Mouse (Mus musculus): Measurements from ENCODE around the gene Hoxa4. TPM values are rescaled to one million over a fixed set of nuclear protein-coding genes. Genes with fewer than 3 reads are reported as not detected.

Hoxa4 gene
- polyA plus RNA-seq, 1 experiment from 2014 or later, result 1.4 TPM

DNA sequence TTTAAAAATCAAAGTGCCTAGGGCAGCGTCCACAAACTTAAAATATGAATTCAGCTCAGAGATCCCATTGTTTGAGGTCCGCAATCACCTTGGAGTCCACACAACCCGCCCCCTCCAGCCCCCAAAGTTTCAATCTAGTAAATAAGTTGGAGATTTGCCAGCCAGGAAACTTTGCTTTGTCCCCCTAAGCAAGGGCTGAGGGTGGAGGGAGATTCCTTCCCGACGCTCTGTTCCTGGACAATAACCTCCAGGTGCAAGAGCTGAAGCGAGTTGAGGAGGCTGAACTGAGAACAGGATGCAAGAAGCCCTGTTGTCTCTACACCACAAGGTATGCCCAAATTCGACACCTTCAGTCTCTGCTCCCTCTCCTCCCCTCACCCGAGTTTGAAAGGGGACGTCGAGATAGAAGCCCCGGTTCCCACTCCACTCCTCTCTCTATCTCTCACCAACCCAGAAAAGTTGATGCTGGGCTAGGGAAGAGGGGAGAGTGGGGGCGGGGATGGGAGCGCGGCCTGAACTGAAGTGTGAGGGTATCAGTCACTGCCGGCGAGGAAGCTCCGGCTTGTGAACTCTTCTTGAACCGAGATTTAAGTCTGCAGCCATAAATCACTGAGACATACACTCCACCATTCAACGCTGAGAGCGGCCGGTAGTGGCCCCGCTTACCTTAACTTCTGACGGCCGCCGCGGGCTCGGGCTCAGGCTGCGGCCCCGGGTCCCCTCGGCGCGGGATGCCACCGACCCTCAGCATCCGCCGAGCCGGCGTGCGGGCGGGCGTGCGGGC lies 16.4 kb downstream of the Hoxa4 start:
- 1% methylated on average over 41 of the region's 41 CpGs for WGBS
- H3K4me1 ChIP-seq, result peaks cover 41% of the 10 kb centered on the region
- peaks cover 100% of the 10 kb centered on the region for H3K27me3 ChIP-seq (ENCODE audit: insufficient read depth, poor library complexity, severe bottlenecking)
- DNase-seq (ENCODE audit: low spot score), result peak; percentile 78
- H3K9me3 ChIP-seq, result no peaks in the 10 kb centered on the region
- peak overlapping the region; percentile 87 for H3K27ac ChIP-seq
- peak overlapping the region; percentile 62 for H3K4me3 ChIP-seq
- no peaks in the 10 kb centered on the region for H3K36me3 ChIP-seq

DNA sequence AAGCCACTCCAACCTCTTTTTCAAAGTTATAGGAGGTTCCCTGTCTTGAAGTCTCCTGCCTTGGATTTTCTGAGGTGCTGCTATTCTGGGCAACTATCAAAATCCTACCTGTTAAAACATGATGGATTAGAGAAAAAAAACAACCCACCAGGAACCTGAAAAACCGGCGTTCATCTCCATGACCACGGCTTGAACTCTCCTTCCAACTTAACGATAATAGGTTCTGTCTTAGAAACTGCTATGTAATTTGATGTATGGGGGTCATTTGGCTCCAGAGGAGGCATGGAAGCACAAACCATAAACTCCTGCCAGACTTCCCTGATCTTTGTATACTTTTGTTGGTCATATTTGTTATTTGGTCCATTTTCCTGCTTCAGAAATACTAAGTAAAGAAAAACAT lies 17.9 kb downstream of the Hoxa4 start:
- 2% methylated on average over 4 of the region's 4 CpGs for WGBS
- Histone ChIP-seq H3K27ac (0 out of 2 replicates have a peak overlapping the region, but pooled peaks have one; percentile 32), H3K9me3 (no peaks in the 10 kb centered on the region), H3K36me3 (no peaks in the 10 kb centered on the region), H3K4me3 (peak overlapping the region; percentile 62), H3K27me3 (ENCODE audit: insufficient read depth, poor library complexity, severe bottlenecking) (peaks cover 99% of the 10 kb centered on the region), H3K4me1 (peaks cover 49% of the 10 kb centered on the region)
- DNase-seq (ENCODE audit: low spot score), result no peak

DNA sequence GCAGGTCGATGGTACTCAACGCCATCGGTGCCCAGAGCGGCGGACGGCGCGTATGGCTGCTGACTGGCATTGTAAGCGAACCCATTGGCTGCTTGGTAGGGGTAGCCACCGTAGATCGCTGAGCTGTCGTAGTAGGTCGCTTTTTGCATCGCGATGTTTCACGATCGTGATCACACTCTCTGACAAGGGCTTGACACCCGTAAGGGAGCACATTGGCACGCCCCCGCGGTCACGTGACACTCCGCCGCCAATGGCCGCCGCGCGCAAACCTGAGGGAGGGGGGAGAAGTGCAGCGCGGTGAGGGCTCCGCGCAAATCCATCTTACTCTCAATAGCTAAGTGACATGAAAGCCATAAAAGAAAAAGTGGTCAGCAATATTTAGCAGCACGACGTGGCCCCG lies 19.1 kb downstream of the Hoxa4 start:
- peak overlapping the region; percentile 82 for H3K27ac ChIP-seq
- under 1% methylated on average over 35 of the region's 35 CpGs for WGBS
- H3K4me1 ChIP-seq, result peaks cover 50% of the 10 kb centered on the region
- no peaks in the 10 kb centered on the region for H3K36me3 ChIP-seq
- DNase-seq (ENCODE audit: low spot score), result peak; percentile 84
- H3K9me3 ChIP-seq, result no peaks in the 10 kb centered on the region
- H3K27me3 ChIP-seq (ENCODE audit: insufficient read depth, poor library complexity, severe bottlenecking), result peaks cover 99% of the 10 kb centered on the region
- H3K4me3 ChIP-seq, result peak overlapping the region; percentile 62

DNA sequence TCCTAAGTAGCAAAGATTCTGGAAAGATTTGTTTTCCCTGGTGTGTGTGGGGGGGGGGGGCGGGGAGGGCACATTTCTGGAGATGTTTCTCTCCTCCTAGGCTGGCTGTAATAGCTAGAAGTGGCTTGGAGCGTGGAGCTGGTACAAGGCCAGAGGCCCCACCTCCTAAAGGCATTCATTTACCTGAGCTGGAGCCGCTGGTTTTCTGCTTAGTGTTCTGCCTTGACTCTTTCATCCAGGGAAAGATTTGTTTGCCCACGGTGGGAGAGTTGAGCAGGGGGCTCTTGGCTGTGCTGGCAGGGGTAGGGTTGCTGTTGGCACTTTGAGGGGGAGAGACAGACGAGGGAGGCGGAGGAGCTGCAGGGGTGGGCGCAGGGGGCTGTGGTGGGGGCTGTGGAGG lies 19.6 kb downstream of the Hoxa4 start:
- H3K4me1 ChIP-seq, result peaks cover 47% of the 10 kb centered on the region
- H3K27ac ChIP-seq, result peak overlapping the region; percentile 82
- no peak for DNase-seq (ENCODE audit: low spot score)
- H3K4me3 ChIP-seq, result peak overlapping the region; percentile 62
- 9% methylated on average over 7 of the region's 7 CpGs for WGBS
- peaks cover 99% of the 10 kb centered on the region for H3K27me3 ChIP-seq (ENCODE audit: insufficient read depth, poor library complexity, severe bottlenecking)
- H3K36me3 ChIP-seq, result no peaks in the 10 kb centered on the region
- H3K9me3 ChIP-seq, result no peaks in the 10 kb centered on the region

DNA sequence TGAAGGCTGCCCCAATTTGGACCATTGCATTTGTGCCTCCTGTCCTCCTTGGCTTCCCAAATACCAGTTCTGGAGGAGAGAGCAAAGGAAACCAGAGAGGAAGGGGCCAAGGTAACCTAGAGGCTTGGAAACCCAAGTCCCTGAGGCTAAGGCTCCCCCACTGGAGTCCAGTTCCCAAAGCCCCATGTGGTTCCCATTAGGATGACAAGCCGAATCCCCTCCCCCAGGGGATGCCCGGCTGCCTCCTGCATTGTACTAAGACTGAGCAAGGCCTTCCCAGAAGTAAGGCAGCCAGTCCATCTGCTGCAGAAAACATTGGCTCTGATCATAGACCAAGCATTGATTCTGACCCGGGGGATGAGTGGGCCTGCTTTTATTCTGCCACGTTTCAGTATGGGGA lies 20.2 kb downstream of the Hoxa4 start:
- no peaks in the 10 kb centered on the region for H3K36me3 ChIP-seq
- no peaks in the 10 kb centered on the region for H3K9me3 ChIP-seq
- WGBS, result 8% methylated on average over 4 of the region's 4 CpGs
- no peak for DNase-seq (ENCODE audit: low spot score)
- peaks cover 47% of the 10 kb centered on the region for H3K4me1 ChIP-seq
- peak overlapping the region; percentile 82; the same call in 1 of the 2 replicates for H3K27ac ChIP-seq
- H3K27me3 ChIP-seq (ENCODE audit: insufficient read depth, poor library complexity, severe bottlenecking), result peaks cover 99% of the 10 kb centered on the region
- no peak overlapping the region for H3K4me3 ChIP-seq

DNA sequence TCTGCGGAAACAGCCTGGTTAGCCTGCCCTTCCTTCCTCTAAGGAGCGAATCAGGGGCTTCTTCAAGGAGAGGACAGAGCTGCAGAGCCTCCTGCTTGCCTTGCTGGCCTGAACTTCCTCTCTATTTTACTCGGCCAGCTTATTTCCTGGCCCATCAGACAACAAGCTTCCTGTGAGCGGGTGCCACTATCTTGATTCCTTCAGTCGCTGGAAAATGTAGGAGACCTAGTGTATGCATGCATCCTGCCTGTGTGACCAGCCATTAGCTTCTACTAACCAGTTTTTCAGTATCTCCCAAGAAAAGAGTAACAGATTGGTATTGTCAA lies 20.7 kb downstream of the Hoxa4 start:
- no peaks in the 10 kb centered on the region for H3K36me3 ChIP-seq
- H3K4me1 ChIP-seq, result peaks cover 48% of the 10 kb centered on the region
- WGBS, result 9% methylated on average over 5 of the region's 5 CpGs
- no peaks in the 10 kb centered on the region for H3K9me3 ChIP-seq
- DNase-seq (ENCODE audit: low spot score), result no peak
- H3K27ac ChIP-seq, result peak overlapping the region; percentile 82
- H3K27me3 ChIP-seq (ENCODE audit: insufficient read depth, poor library complexity, severe bottlenecking), result peaks cover 99% of the 10 kb centered on the region
- peak overlapping the region; percentile 45 for H3K4me3 ChIP-seq

DNA sequence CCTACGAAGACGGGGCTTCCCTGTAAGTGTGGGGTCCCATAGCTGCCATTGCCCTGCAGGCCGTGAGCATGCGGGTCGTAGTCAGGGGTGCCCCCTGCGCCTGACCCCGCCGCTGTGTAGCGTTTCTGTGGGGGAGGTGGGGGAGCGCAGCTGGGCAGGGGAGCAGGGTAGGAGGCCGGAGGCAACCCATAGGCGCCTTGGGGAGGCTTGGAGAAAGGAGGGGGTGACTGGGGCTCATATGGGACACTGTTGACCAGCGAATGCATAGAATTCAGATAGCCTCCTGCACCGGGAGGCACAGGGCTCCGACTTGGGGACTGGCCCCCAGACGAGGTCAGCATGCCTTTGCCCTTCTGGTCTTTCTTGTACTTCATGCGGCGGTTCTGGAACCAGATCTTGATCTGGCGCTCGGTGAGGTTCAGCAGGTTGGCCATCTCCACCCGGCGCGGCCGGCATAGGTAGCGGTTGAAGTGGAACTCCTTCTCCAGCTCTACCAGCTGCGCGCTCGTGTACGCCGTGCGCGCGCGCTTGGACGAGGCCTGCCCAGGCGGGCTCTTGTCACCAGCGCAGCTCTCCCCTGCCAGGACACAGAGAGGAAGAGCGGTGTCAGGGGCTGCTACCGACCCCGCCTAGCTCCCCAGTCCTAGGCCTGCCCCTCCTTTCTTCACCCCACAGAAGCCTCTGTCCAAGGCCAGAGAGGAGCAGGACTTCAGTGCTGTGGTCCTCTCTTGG lies 21.2 kb downstream of the Hoxa4 start:
- Histone ChIP-seq H3K4me1 (peaks cover 47% of the 10 kb centered on the region), H3K36me3 (no peaks in the 10 kb centered on the region), H3K27ac (peak overlapping the region; percentile 82), H3K9me3 (no peaks in the 10 kb centered on the region), H3K27me3 (ENCODE audit: insufficient read depth, poor library complexity, severe bottlenecking) (peaks cover 99% of the 10 kb centered on the region), H3K4me3 (peak overlapping the region; percentile 45)
- 3% methylated on average over 40 of the region's 40 CpGs for WGBS
- DNase-seq (ENCODE audit: low spot score), result peak; percentile 74

DNA sequence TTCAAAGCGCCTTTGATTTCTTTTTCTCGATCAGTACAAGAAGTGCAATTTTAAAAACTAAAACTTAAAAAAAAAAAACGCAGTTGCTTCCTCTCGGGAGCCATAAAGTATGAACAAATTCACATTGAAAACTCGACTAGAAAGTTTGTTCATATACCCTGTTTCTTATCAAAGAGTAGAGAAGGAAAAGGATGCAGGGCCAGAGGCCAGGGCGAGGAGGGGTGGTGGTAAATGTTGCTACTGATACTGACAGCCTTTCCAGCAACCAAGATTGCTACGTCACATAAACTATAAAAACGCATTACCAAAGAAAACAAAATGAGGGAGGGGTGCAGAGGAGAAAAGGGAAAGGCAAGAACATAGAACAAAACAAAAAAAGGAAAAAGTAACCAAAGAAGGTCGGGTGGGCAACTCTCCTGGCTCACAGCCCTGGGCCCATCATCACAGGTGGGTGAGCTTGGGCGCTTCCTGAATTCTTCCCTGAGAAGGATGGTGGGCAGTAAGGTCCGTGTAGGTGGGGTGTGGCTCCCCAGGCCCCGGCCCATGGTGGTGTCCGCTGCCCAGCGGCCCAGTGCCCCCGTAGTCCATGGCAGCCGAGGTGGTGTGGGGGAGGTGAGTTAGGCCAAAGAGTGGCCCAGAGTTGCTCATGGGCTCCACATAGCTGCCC lies 21.9 kb downstream of the Hoxa4 start:
- Histone ChIP-seq H3K36me3 (no peaks in the 10 kb centered on the region), H3K4me1 (peaks cover 44% of the 10 kb centered on the region), H3K27ac (peak overlapping the region; percentile 82), H3K9me3 (no peaks in the 10 kb centered on the region), H3K27me3 (ENCODE audit: insufficient read depth, poor library complexity, severe bottlenecking) (peaks cover 99% of the 10 kb centered on the region), H3K4me3 (peak overlapping the region; percentile 45)
- DNase-seq (ENCODE audit: low spot score), result peak; percentile 73
- 8% methylated on average over 16 of the region's 16 CpGs for WGBS

DNA sequence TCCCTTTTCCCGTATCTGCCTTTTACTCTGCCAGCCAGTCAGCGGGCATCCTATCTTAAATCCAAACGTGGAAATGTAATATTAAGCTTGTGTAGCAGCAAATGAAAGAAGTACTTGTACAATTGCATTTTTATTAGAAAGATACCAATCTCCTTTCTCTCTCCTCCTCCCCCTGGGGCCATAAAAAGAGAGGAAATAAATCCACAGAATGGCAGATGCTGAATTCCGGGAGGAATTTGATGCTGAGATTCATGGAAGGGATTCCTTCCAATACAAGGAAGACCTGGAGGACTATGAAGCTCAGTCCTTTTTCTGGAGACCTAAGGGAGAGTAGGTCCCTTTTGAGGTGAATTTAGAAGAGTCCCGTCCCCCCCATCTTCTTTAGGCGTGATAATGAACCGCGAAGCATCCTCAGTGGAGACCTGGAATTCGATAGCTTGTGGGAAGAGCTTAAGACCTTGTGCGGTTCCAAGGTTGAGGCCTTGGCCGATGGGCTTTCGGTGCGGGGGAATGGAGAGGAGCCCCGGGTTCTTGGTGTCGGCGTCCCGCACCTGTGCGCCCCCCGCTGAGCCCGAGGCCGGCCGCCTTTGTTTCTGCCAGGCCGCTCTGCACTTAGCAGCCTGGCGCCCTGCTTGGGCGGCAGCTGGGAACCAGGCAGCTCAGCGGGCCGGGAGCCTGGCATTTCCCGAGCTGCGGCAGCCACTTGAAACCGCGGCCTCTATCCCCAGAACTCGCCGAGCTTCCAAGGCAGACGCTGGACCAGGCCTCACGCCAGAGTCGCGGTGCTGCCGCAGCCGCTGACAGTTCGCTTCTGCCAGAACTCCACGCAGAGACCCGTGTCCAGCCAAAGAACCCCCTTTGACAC lies 23.1 kb downstream of the Hoxa4 start:
- peaks cover 98% of the 10 kb centered on the region for H3K27me3 ChIP-seq (ENCODE audit: insufficient read depth, poor library complexity, severe bottlenecking)
- H3K4me3 ChIP-seq, result peak overlapping the region; percentile 58
- no peak for DNase-seq (ENCODE audit: low spot score)
- peaks cover 54% of the 10 kb centered on the region for H3K4me1 ChIP-seq
- H3K27ac ChIP-seq, result peak overlapping the region; percentile 76
- no peaks in the 10 kb centered on the region for H3K36me3 ChIP-seq
- no peaks in the 10 kb centered on the region for H3K9me3 ChIP-seq
- 3% methylated on average over 42 of the region's 42 CpGs for WGBS

DNA sequence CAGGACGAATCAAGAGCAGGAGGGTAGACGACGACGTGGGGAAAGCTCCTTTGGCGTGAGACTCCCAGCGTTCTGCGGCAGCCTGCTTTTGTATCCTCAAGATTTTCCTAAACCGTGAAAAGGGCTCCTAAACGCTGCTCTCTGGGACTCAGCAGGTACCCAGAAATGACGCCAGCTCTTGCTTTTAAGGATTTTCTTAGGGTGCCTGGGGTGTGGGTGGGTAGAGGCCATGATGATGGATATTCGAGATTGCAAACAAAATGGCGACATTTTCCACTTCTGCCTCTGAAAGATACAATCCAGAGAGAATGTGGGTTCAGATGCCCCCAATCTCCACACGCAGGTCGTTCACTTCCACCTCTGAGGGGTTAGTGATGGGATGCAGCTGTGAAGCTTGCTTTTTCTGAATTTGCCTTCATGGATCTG lies 23.8 kb downstream of the Hoxa4 start:
- DNase-seq (ENCODE audit: low spot score), result no peak
- Histone ChIP-seq H3K9me3 (no peaks in the 10 kb centered on the region), H3K36me3 (no peaks in the 10 kb centered on the region), H3K27ac (peak overlapping the region; percentile 76), H3K4me1 (peaks cover 52% of the 10 kb centered on the region), H3K27me3 (ENCODE audit: insufficient read depth, poor library complexity, severe bottlenecking) (peaks cover 98% of the 10 kb centered on the region), H3K4me3 (peak overlapping the region; percentile 58)
- WGBS, result 7% methylated on average over 14 of the region's 14 CpGs

DNA sequence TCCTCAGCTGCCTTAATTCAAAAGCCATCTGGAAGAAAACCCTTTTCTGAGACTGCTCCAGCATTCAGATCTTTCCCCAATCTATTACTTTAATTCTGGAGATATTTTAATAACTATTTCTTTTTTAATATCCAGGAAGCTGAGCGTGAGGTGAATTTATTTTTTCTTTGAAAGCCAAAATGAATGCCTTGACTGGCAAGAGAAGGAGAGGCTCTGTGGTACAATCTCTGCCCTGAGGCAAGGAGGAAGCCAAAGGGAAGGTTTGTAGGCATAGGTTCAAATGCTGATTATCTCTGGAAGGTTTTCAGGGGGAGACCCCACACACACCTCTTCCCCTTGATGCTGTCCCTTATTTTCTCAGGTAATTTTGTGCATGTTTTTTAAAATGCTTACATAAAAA lies 24.4 kb downstream of the Hoxa4 start:
- 23% methylated on average over 1 of the region's 1 CpGs for WGBS
- Histone ChIP-seq H3K27ac (peak overlapping the region; percentile 76), H3K36me3 (no peaks in the 10 kb centered on the region), H3K27me3 (ENCODE audit: insufficient read depth, poor library complexity, severe bottlenecking) (peaks cover 96% of the 10 kb centered on the region), H3K4me3 (peak overlapping the region; percentile 58), H3K4me1 (peaks cover 46% of the 10 kb centered on the region), H3K9me3 (no peaks in the 10 kb centered on the region)
- no peak for DNase-seq (ENCODE audit: low spot score)

DNA sequence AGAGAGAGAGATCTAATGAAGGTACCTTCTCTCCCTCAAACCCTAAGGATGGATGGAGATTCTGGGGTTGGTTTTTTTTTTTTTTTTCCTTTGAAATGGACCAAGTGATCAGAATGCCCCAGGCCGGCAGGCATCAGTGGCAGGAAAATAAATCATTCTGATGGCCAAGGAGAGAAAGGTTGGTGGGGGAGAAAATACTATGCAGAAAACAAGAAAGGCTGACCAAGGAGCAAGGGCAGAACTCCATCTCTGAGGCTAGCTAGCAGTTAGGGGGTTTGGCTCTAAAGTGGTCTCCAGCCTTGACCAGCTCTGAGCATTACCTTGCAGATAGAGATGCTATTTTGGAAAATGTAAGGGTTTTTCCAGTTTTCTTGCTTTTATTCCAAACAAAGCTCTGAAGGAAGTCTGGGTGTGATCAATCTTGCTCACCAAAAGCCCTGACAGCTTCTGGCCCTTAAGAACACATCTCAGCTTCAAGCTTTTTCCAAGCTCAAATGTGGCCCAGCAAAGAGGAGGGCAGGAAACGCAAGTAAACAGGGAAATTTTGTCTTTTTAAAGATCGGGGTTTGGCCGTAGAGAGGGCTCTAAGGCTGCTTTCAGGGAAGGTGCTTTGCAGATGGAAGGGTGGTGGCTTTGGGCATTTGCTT lies 25.0 kb downstream of the Hoxa4 start:
- peaks cover 40% of the 10 kb centered on the region for H3K4me1 ChIP-seq
- peak overlapping the region; percentile 88; the same call in 1 of the 2 replicates for H3K27ac ChIP-seq
- H3K9me3 ChIP-seq, result no peaks in the 10 kb centered on the region
- H3K27me3 ChIP-seq (ENCODE audit: insufficient read depth, poor library complexity, severe bottlenecking), result peaks cover 96% of the 10 kb centered on the region
- 4% methylated on average over 4 of the region's 4 CpGs for WGBS
- no peak for DNase-seq (ENCODE audit: low spot score)
- peak overlapping the region; percentile 58 for H3K4me3 ChIP-seq
- H3K36me3 ChIP-seq, result no peaks in the 10 kb centered on the region

All from heart, embryonic 10.5 days (tissue).